Mouse (Mus musculus): ENCODE data around the gene Palb2. TPM values are rescaled to one million over a fixed set of nuclear protein-coding genes. Genes with fewer than 3 reads are reported as not detected.

Gene Palb2
- total RNA-seq (2017), result 14.0 and 27.4 TPM in 2 replicates

DNA sequence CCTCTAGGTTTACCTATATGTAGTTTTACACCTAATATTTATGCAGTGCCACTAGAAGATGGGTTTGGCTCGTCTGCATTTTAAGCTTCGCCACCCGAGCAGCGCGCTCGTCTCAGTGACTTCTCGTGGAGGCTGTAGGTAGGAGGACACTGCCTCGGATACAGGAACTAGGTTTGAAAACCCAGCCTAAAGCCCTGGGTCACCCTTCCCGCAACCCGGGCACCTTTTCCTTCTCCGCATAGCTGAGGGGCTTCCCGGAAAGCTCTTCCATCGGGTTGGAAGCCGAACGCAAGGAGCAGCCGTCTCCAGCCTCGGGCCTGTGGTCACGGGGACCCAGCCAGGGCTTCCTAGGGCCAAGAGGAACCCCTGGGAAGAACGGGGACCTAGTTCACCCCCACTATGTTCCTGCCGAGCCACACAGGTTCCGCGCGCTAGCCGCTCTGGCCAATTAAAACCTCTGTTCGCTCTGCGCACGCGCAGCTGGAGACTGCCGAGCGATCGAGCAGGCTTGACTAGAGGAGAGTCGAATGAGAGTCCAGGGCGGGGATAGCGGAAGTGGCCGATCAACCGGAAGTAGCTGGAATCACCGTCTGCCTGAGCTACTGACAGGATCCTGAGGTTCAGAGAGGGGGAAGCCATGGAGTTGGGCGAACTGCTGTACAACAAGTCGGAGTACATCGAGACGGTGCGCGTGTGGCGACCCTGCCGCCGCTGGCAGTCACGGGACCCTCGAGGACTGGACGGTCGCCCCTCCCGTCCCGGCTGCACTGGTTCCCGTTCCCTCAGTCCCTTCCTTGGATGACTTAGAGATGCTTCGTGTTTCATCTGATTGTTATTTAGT is at the start of gene Palb2, which contains the start of gene Dctn5:
Gene Palb2, minus strand, starts transcription at position 489 of the 841 bp plus-strand sequence.
Gene Dctn5, plus strand, starts transcription at position 545 of the 841 bp plus-strand sequence.
- peak; percentile 97 to 98 for ATAC-seq (replicated peaks in 1 of 2; ENCODE audit: insufficient read depth in 1 of 2, low FRiP score in 2 of 2, low TSS enrichment in 1 of 2, low read depth in 1 of 2, poor library complexity in 2 of 2, severe bottlenecking in 2 of 2)

DNA sequence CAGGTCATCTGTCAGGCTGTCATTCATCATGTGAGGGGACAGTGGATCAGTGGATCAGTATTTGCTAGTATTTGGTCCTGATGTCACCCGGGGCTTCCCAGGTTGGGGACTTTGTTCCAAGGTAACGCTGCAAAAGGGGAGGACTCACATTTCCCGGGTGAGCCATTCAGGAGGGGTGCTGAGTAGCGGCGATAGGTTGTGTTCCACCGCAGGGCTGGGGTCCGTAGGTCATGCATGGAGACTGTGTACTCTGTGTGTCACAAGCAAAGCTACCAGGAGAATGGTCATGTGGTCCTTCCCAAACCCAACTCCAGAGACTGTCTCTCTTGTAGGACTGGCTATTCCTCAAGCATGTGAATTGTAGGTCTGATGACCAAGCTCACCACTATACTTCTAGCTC is 47.9 kb upstream of the Palb2 start:
- no peak for ATAC-seq (replicated peaks in 1 of 2; ENCODE audit: insufficient read depth in 1 of 2, low FRiP score in 2 of 2, low TSS enrichment in 1 of 2, low read depth in 1 of 2, poor library complexity in 2 of 2, severe bottlenecking in 2 of 2)

DNA sequence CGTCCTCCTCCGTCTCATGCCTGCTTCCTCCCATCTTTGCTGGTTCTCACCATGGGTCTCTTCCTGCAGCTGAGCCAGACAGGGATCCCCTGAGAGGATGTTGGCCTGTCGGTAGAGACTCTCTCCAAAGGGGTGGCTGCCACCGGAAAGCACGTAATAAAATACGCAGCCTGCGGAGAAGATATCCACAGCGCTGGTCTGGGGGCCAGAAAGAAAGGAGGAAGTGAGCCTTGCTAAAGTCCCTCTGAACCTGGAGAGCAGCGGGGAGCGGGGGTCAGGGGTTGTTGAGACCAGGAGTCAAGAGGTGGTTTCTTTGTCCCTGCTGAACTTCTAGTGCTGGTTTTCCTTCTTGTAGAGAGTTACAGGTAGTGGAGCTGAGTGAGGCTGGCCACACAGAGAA is 38.8 kb upstream of the Palb2 start:
- peak; percentile 43 to 56 for ATAC-seq (replicated peaks in 1 of 2; ENCODE audit: insufficient read depth in 1 of 2, low FRiP score in 2 of 2, low TSS enrichment in 1 of 2, low read depth in 1 of 2, poor library complexity in 2 of 2, severe bottlenecking in 2 of 2)

DNA sequence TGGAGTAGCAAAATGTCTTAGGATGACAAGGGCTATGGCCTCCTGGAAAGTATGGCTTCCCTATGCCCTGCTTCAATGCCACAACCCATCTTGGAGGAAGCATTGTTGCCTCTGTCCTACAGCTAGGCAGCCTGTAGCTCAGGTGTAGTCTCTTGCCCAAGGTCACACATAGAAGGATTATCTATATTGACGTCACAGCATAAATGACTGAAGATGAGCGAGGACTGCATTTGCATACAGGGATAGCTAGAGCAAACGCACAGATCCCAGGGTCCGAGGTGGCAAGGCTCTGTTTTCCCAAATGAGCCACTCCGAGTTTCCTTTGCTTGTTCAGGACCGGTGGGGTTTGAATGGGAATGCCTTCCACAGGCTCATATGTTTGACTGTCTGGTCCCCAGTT is 37.9 kb upstream of the Palb2 start:
- ATAC-seq (replicated peaks in 1 of 2; ENCODE audit: insufficient read depth in 1 of 2, low FRiP score in 2 of 2, low TSS enrichment in 1 of 2, low read depth in 1 of 2, poor library complexity in 2 of 2, severe bottlenecking in 2 of 2), result no peak

DNA sequence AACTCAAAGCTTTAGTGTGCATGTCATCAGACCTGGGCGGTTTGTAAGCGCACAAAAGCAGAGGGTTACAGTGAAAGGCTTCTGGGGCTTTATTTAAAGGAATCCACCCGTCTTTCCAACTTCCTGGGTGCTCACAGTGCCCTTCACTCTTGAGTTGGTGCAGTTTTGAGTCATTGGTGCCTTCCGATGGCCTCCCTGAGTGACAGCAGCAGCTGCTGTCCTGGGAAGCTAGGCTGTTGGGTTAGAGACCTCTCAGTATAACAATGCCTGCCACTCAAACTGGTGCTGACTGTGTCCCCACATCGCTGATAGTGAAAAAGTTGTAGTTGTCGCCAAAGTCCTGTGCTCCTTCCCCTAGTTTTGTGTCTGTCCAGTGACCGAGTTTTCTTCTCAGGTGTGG is 34.4 kb upstream of the Palb2 start:
- ATAC-seq (replicated peaks in 1 of 2; ENCODE audit: insufficient read depth in 1 of 2, low FRiP score in 2 of 2, low TSS enrichment in 1 of 2, low read depth in 1 of 2, poor library complexity in 2 of 2, severe bottlenecking in 2 of 2), result no peak

DNA sequence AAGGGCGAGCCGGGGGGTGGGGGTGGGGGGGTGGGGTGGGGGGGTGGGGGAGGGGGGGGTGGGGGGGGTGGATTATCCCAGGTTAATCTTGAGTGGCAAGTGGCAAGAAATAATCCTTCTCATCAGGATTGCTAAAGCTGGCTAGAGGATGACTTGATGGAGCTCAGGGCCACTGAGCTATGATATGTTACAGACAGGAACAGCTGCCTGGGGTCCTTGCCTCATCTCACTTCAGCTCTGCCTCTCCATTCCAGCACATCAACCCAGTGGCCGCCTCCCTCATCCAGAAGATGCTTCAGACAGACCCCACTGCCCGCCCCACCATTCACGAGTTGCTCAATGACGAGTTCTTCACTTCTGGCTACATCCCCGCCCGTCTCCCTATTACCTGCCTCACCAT is 31.0 kb upstream of the Palb2 start:
- no peak for ATAC-seq (replicated peaks in 1 of 2; ENCODE audit: insufficient read depth in 1 of 2, low FRiP score in 2 of 2, low TSS enrichment in 1 of 2, low read depth in 1 of 2, poor library complexity in 2 of 2, severe bottlenecking in 2 of 2)

DNA sequence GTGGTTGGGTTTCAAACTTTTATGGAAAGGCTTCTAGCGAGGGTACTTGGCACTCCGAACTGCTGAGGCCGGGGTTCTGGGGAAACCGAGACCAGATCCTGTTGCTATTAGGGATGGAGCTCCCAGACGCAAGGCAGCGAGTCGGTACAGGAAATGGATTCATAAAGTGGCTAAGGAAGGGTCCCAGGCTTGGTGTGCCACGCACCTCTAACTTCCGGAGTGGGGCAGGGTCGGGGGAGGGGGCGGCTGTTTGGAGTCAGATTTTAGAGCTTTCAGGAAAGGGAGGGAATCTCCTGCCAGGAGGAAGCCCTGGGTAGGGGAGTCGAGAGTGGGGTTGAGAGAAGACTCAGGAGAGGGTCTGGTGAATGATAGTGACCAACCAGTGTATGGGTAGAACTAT is 27.3 kb upstream of the Palb2 start:
- no peak for ATAC-seq (replicated peaks in 1 of 2; ENCODE audit: insufficient read depth in 1 of 2, low FRiP score in 2 of 2, low TSS enrichment in 1 of 2, low read depth in 1 of 2, poor library complexity in 2 of 2, severe bottlenecking in 2 of 2)

DNA sequence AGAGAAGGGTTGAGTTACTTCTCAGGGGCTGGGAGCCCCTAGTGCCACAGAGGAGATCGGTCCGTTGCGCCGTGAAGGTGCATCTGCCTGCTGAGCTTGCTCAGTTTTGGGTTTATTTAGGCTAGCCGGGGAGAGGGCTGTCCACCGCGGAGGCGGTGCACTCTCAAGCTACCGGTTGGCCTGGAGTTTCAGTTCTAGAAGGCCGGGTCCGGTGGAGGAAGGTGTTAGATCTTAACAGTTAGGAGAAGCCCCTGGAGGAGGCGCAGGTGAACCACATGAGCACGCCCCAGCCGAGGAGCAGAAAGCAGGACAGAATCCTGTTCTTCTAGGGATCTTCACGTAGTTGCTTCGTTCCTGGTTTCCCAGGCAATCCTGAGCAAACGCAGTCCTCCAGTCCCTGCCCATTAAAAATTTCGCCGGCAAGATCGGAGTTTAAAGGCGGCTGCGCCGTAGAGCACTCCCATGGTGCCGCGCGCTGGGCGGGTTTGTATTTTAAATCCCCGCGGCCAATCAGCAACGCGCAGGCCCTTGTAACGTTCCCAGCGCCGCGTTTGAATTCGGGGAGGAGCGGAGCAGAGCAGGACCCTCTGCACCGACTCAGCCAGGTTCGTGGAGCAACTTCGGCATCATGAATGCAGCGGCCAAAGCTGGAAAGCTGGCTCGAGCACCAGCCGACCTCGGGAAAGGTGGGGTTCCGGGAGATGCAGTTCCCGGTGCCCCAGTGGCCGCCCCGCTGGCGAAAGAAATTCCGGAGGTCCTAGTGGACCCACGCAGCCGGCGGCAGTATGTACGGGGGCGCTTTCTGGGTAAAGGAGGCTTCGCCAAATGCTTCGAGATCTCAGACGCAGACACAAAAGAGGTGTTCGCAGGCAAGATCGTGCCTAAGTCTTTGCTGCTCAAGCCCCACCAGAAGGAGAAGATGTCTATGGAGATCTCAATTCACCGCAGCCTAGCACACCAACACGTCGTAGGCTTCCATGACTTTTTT is 26.4 kb upstream of the Palb2 start, which contains the start of gene Plk1:
Gene Plk1, plus strand, starts transcription at position 525 of the 988 bp plus-strand sequence.
- ATAC-seq (replicated peaks in 1 of 2; ENCODE audit: insufficient read depth in 1 of 2, low FRiP score in 2 of 2, low TSS enrichment in 1 of 2, low read depth in 1 of 2, poor library complexity in 2 of 2, severe bottlenecking in 2 of 2), result peak; percentile 83

DNA sequence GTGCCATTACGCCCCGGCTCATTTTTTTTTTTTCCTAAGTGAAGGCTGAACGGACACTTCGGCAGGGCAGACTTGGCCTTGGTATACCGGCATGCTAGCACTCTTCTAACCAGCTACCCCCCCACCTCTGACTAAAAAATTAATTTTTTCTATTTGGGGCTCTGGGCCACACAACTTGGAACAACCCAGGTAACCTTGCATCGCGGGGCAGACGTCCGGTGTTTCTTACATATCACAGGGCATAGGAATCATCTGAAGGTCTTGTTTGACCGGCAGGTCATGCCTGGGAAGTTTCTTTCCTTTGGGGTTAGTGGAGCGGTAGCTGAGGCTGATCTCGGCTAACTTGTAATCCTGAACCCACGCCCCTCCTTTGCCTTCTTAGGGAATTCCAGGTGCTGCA is 25.7 kb upstream of the Palb2 start:
- ATAC-seq (replicated peaks in 1 of 2; ENCODE audit: insufficient read depth in 1 of 2, low FRiP score in 2 of 2, low TSS enrichment in 1 of 2, low read depth in 1 of 2, poor library complexity in 2 of 2, severe bottlenecking in 2 of 2), result no peak

DNA sequence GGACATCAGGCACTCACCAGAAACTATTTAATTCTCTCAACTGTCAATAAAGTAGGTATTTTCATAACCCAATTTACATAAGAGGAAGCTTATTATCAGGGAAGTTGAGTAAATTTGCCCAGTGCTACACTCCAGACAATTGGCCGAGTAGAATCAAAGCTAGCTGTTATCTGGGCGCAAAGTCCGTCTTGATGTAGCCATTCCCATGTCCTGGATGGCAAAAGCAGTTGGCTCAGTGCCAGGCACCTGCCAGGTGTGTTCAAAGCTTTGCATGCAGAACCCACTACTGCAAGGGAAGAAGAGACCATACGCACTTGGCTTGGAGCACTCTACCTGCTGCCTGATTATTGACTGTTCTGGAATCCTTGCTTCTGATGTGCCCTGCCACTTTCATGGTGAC is 19.7 kb upstream of the Palb2 start:
- ATAC-seq (replicated peaks in 1 of 2; ENCODE audit: insufficient read depth in 1 of 2, low FRiP score in 2 of 2, low TSS enrichment in 1 of 2, low read depth in 1 of 2, poor library complexity in 2 of 2, severe bottlenecking in 2 of 2), result no peak

DNA sequence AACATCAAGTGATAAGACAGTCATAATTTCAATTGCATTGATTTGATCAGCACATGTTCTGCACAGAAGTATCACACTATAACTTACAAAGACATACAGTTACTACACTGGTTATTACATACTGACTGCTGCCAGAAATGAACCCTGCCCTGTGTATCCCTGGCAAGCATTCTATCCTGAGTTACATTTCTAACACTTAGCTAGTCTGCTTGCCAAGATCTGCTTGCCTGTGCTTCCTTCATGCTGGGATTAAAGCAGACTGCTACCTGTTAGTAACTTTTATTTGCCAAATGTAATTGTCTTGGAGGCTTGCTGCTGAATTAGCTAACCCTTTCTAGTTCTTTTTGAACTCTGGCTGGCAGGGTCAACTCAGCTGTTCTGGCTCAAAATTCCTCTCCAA is 8.2 kb upstream of the Palb2 start:
- ATAC-seq (replicated peaks in 1 of 2; ENCODE audit: insufficient read depth in 1 of 2, low FRiP score in 2 of 2, low TSS enrichment in 1 of 2, low read depth in 1 of 2, poor library complexity in 2 of 2, severe bottlenecking in 2 of 2), result no peak

DNA sequence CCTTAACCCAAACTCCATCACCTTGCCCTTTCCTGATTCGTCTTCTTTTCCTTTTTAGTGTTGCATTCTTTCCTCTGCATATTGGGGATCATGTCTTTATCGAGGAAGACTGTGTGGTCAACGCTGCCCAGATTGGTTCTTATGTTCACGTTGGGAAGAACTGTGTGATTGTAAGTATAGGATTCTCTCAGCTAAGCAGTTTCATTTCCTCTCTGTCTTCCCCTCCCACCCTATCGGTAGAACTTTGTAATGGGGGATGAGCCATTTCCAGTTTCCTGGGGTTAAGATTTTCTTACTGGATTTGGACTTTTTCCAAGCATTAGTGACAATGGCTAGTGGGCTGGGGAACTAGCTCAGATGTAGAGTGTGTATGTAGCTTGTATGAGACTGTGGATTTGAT is 5.4 kb upstream of the Palb2 start:
- ATAC-seq (replicated peaks in 1 of 2; ENCODE audit: insufficient read depth in 1 of 2, low FRiP score in 2 of 2, low TSS enrichment in 1 of 2, low read depth in 1 of 2, poor library complexity in 2 of 2, severe bottlenecking in 2 of 2), result no peak

DNA sequence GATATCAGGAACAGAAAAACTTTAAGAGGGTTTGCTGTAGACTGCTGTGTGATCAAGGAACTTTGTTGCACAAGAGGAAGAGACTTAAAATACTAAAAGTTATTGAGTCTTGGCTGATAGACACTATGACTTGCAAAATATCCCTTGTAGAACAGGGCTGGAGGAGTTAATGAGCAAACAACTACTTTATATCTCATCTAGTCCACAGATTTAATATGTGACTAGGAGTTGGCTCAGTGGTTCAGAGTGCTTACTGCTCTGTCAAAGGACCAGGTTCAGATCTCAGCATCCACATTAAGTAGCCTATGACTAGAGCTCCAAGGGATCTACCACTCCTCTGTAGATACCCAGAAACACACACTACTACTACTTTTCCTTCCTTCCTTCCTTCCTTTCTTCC is 4.3 kb upstream of the Palb2 start:
- ATAC-seq (replicated peaks in 1 of 2; ENCODE audit: insufficient read depth in 1 of 2, low FRiP score in 2 of 2, low TSS enrichment in 1 of 2, low read depth in 1 of 2, poor library complexity in 2 of 2, severe bottlenecking in 2 of 2), result no peak

DNA sequence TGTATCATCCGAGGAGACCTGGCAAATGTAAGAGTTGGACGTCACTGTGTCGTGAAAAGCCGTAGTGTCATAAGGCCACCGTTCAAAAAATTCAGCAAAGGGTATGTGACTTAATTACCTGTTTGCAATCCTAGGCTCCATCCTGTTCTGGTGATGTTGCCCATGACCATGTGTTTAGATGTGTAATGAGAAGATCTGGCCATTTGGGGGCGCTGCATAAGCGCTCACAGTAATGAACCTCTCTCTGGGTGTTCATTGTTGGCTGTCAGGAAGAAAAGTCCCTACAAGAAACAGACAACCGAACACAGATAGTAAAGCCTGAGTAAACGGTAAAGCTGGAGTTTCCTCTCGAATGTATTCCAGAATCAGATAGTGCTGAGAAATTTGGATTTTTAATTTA is 2.3 kb upstream of the Palb2 start:
- no peak for ATAC-seq (replicated peaks in 1 of 2; ENCODE audit: insufficient read depth in 1 of 2, low FRiP score in 2 of 2, low TSS enrichment in 1 of 2, low read depth in 1 of 2, poor library complexity in 2 of 2, severe bottlenecking in 2 of 2)

DNA sequence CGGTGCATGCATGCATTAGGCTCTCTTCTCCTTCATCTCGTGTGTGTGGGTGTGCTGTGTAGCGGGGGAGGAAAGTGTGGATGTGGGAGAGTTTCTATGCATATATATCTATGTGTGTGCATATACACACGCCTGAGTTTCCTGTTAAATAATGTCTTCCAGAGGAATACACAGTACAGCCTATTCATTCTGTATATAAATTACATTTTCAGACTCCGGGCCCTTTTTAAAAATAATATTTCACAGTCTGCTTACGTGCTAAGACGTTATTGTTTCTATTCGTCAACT is 497 bp upstream of the Palb2 start:
- no peak for ATAC-seq (replicated peaks in 1 of 2; ENCODE audit: insufficient read depth in 1 of 2, low FRiP score in 2 of 2, low TSS enrichment in 1 of 2, low read depth in 1 of 2, poor library complexity in 2 of 2, severe bottlenecking in 2 of 2)

DNA sequence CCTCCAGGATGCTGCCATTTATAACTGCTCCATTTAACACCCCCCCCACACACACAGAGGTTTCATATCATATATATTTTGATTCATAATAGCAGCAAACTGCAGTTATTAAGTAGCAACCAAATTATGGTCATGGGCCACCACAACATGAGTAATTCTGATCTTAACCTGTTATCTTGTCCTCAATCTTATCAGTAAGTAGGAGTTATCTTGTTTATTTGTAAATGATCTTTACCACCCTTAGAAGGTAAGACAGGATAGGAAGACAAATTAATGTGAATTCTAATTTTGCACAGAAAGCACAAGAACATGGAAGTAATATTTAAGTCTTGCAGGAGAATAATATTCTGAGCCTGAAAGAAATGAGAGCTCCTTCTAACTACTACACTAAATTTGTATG is 951 bp downstream of the Palb2 start:
- ATAC-seq (replicated peaks in 1 of 2; ENCODE audit: insufficient read depth in 1 of 2, low FRiP score in 2 of 2, low TSS enrichment in 1 of 2, low read depth in 1 of 2, poor library complexity in 2 of 2, severe bottlenecking in 2 of 2), result no peak

DNA sequence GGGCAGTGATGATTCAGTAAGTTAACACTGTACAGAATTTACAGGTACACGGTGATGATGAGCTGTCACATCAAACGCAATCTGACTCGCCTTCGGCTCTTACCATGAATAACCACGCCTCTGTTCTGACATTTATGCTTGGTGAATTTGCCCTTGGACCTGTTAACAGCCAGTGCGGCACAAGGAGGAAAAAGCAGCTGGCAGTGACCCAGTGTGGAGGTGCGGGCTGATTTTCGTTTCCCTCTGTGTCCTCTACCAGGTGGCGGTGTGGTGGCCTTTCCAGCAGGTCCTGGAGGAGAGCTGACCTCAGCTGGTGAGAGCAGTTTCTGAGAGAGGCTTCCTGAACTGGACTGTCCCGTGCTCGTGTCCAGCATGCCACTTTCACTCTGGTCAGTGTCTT is 5.8 kb downstream of the Palb2 start:
- no peak for ATAC-seq (replicated peaks in 1 of 2; ENCODE audit: insufficient read depth in 1 of 2, low FRiP score in 2 of 2, low TSS enrichment in 1 of 2, low read depth in 1 of 2, poor library complexity in 2 of 2, severe bottlenecking in 2 of 2)

DNA sequence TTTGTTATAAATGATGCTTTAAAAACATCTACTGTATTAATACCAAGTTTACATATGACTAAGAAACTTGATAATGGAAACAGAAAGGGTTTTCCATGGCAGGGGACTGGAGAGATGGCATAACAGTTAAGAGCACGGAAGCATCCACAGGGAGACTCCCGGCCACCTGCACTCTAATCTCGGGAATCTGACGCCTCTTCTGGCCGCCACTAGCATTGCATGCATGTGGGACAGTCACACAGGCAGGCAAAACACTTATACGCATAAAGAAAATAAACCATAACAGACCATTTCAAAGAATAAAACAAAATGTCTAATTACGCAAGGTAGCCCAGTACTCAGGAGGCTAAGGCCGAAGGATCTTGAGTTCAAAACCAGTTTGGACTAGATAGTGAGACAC is 7.1 kb downstream of the Palb2 start:
- no peak for ATAC-seq (replicated peaks in 1 of 2; ENCODE audit: insufficient read depth in 1 of 2, low FRiP score in 2 of 2, low TSS enrichment in 1 of 2, low read depth in 1 of 2, poor library complexity in 2 of 2, severe bottlenecking in 2 of 2)

Measured in hematopoietic stem cell, adult 5-6 weeks (primary cell).